Mouse (Mus musculus): Measurements from ENCODE around the gene Maneal.

The Maneal gene

GRCm38 (mm10) chr4:124861283-124862188 lies at the start of gene Maneal:
Gene Maneal (minus strand): TSS chr4:124862171.
- no peak for DNase-seq (ENCODE audit: low read depth in 1 of 2, low spot score in 2 of 2)

DNA sequence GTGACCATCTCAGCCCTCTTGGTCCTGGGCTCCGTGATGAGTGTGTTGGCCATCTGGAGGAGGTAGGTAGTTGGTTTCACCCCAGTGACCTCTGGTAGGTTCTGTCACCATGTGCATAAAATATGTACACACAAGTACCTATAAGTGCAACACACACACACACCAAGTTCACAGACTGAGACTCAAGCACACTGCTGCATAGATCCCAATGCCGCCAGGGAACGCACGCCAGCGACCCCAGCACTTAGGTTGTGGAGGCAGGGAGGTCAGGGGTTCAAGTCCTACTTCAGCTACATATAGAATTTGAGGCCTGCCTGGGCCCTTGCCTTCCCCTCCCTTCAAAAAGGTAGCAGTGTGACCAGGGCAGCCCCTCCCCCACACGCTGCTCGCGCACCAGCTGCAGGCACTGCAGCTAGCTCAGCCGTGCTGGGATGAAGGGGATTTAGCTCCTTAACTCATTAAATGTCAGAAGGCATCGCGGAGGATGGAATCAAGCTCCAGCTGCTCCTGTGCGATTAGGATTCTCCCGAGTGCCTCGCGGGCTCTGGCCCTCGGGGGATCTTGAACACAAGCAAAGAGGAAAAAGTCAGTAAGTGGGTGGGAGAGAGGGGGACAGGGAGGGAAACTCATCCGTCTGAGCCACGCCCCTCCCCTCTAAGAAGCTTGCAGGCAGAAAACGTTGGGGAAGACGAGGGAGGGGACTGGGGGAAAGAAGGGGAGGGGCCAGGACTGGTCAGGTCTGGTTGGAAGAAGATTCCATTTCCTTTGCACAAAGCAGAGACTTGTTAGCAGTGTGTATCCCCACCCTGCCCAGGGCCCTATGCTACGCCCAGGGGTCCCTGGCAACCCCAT lies 44.2 kb upstream of the Maneal start:
- DNase-seq (ENCODE audit: low read depth in 1 of 2, low spot score in 2 of 2) = no peak

GRCm38 (mm10) chr4:124905417-124905816 lies 43.4 kb upstream of the Maneal start:
- no peak for DNase-seq (ENCODE audit: low read depth in 1 of 2, low spot score in 2 of 2)

- DNase-seq (ENCODE audit: low read depth in 1 of 2, low spot score in 2 of 2) = no peak
These were observed 37.9 kb upstream of the Maneal start for GRCm38 (mm10) chr4:124899906-124900305.

- DNase-seq (ENCODE audit: low read depth in 1 of 2, low spot score in 2 of 2) = no peak
These were observed 36.5 kb upstream of the Maneal start for GRCm38 (mm10) chr4:124898428-124898827.

GRCm38 (mm10) chr4:124894508-124895428 lies 32.8 kb upstream of the Maneal start:
- no peak for DNase-seq (ENCODE audit: low read depth in 1 of 2, low spot score in 2 of 2)

- DNase-seq (ENCODE audit: low read depth in 1 of 2, low spot score in 2 of 2) = no peak
These were observed 31.8 kb upstream of the Maneal start for GRCm38 (mm10) chr4:124893769-124894168.

DNA sequence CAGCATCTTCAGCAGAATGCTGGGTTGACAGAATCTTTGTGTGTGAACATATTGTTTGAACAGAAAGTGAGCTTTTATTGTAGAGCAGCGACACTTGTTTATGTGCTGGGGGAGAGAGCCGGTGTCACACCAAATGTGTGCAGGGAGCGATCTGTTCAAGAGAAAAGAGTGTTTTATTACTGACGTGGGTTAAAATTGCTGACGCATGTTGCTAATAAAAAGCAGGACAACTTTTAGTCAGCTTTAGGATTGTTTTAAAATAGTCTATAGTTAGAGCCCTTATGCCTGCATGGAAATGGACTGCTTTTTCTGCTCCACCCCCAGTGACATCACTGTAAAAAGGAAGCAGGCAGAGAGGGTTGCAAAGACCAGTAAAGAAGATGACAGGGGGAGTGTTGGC lies 28.9 kb upstream of the Maneal start:
- no peak for DNase-seq (ENCODE audit: low read depth in 1 of 2, low spot score in 2 of 2)

GRCm38 (mm10) chr4:124889935-124890334 lies 28.0 kb upstream of the Maneal start:
- DNase-seq (ENCODE audit: low read depth in 1 of 2, low spot score in 2 of 2) = no peak

- no peak for DNase-seq (ENCODE audit: low read depth in 1 of 2, low spot score in 2 of 2)
These were observed 26.7 kb upstream of the Maneal start for GRCm38 (mm10) chr4:124888702-124889101.

- DNase-seq (ENCODE audit: low read depth in 1 of 2, low spot score in 2 of 2) = no peak
These were observed 20.3 kb upstream of the Maneal start for GRCm38 (mm10) chr4:124882151-124882729.

- no peak for DNase-seq (ENCODE audit: low read depth in 1 of 2, low spot score in 2 of 2)
These were observed 19.5 kb upstream of the Maneal start for GRCm38 (mm10) chr4:124881341-124881908.

- no peak for DNase-seq (ENCODE audit: low read depth in 1 of 2, low spot score in 2 of 2)
These were observed 18.6 kb upstream of the Maneal start, which contains the start of gene Epha10 for GRCm38 (mm10) chr4:124880599-124880998. Gene Epha10 (plus strand): TSS chr4:124880899.

DNA sequence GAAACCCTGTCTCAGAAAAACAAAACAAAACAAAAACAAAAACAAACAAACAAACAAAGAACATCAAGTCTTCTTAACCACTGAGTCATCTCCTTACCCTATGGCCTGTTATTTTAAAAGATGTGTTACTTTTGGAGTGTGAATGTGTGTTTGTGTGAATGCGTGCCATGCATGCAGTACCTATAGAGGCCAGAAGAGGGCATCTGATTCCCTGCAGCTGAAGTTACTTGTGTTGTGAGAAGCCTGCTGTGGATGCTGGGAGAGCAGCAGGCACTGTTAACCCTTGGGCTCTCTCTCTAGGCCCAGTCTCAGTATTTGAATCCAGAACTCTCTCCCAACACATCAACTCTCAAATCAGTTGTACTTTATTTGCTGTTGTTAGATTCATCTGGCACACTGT lies 10.7 kb upstream of the Maneal start:
- no peak for DNase-seq (ENCODE audit: low read depth in 1 of 2, low spot score in 2 of 2)

DNA sequence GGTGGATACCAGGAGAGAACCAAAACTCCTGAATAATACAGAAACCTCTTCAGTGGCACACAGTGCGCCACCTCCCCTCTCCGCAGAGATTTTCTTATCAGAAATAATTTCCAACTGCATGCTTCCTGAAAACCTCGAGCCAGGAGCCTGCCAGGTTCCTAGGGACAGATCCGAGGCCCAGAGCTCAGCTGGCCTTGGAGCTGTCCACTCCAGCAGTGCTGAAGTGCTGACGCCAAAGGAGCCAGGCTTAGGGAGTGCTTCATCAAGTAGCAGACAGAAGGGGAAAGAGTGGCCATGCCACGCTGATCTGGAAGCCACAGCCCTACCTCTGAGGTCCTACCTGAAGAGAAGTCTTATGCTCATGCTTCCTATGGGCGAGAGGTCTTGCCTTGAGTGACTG lies 1.5 kb downstream of the Maneal start:
- no peak for DNase-seq (ENCODE audit: low read depth in 1 of 2, low spot score in 2 of 2)

DNA sequence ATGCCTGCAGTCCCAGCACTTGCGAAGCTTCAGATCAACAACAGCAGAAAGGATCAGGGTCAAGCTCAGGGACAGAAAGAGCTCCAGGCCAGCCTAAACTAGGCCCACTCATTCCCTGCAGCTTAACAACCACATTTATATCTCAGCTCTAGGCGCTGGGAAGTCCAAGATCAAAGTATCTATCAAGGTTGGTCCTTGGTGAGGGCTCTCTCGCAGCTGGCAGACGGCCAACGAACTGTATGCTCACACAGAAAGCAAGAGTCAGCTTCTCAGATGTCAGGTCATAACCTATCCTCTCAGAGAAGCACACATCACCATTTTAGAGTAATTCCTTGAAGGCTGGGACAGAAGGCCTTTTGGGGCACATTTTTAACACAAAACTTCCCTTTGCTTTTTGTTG lies 3.6 kb downstream of the Maneal start:
- no peak for DNase-seq (ENCODE audit: low read depth in 1 of 2, low spot score in 2 of 2)

GRCm38 (mm10) chr4:124856294-124856693 lies 5.7 kb downstream of the Maneal start:
- no peak for DNase-seq (ENCODE audit: low read depth in 1 of 2, low spot score in 2 of 2)

- DNase-seq (ENCODE audit: low read depth in 1 of 2, low spot score in 2 of 2) = peak; percentile 45 to 65
These were observed 10.9 kb downstream of the Maneal start, which contains the start of gene 1110065P20Rik for GRCm38 (mm10) chr4:124850933-124851658. Gene 1110065P20Rik (minus strand): TSS chr4:124851196.

DNA sequence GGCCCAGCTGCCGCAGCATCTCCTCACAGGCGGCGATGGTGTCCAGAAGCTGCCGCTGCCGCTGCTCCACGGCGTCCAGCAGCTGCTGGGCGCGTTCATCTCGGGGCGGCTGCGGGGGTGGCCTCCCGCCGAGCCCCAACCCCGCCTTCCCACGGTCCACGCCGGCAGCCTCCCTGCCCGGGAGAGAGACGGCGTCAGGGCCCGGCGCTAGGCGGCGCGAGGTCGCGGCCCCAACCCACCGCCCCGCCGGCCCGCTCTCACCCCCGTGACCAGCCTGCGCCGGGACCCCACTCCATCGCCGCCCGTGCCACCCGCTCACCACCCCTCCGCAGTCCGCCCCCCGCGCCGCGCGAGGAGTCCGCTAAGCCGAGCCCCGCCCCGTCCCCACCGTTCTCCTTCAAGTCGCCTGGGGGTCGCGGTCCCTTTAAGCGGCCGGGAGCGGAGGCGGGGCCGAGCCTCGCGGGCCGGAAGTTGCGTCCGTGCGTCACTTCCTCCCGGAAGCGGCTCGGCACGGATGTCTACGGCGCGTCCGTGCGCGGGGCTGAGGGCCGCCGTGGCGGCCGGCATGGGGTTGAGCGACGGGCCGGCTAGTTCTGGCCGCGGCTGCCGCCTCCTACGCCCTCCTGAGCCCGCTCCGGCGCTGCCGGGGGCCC lies 11.6 kb downstream of the Maneal start, which contains the start of gene Yrdc:
Yrdc (plus strand) TSS at position 419 of the 653 bp plus-strand sequence.
- peak; percentile 66 to 87 for DNase-seq (ENCODE audit: low read depth in 1 of 2, low spot score in 2 of 2)
